Mouse (Mus musculus) CH12.LX (cell line): ENCODE data around the gene Hoxa10. TPM values are rescaled to one million over a fixed set of nuclear protein-coding genes. Genes with fewer than 3 reads are reported as not detected.

ENCODE experiments used
- DNase-seq: peaks from one replicate; pipeline ENCODE4 v3.0.0-alpha.2; 2013; ENCODE audit errors: extremely low read depth
- H3K27ac ChIP-seq: 2 replicates; pipeline ENCODE4 v1.5.1; 2012; ENCODE audit warnings: low read depth, mild to moderate bottlenecking, control low read depth, moderate library complexity; ENCODE audit not compliant: insufficient read depth
- H3K27me3 ChIP-seq: replicated peaks from 2 replicates; pipeline ENCODE3; 2012; ENCODE audit warnings: inconsistent platforms
- H3K36me3 ChIP-seq, 2 experiments: replicated peaks in 1 of 2; 2 replicates each; pipeline versions ENCODE3 to v1.6.1; 2012; ENCODE audit warnings: inconsistent platforms in 1 of 2, low read length in 1 of 2, mild to moderate bottlenecking in 1 of 2, mixed read lengths in 1 of 2, moderate library complexity in 1 of 2; ENCODE audit not compliant: control insufficient read depth in 1 of 2, insufficient read depth in 1 of 2
- H3K4me1 ChIP-seq, 2 experiments: 2 replicates each; pipeline ENCODE4 v1.6.1; 2012; ENCODE audit warnings: inconsistent platforms in 1 of 2, moderate library complexity in 1 of 2; ENCODE audit not compliant: insufficient read depth in 2 of 2, control insufficient read depth in 1 of 2
- H3K4me2 ChIP-seq: 2 replicates; pipeline ENCODE4 v1.6.1; 2012; ENCODE audit warnings: low read depth, mild to moderate bottlenecking, control low read depth; ENCODE audit not compliant: poor library complexity, insufficient read depth, severe bottlenecking
- H3K4me3 ChIP-seq, 3 experiments: fragments of 150-350 bp in 1 of 3; sonication (generic) in 1 of 3; replicated peaks in 1 of 3; 2 replicates each; pipeline versions ENCODE3 to v1.5.1; 2011 to 2012; ENCODE audit warnings: low read depth in 2 of 3, low read length in 2 of 3, mild to moderate bottlenecking in 2 of 3, moderate library complexity in 2 of 3, control low read depth in 1 of 3, improper control_type of control experiment in 1 of 3, inconsistent platforms in 1 of 3, mixed read lengths in 1 of 3; ENCODE audit not compliant: poor library complexity in 1 of 3
- H3K79me2 ChIP-seq: replicated peaks from 2 replicates; pipeline ENCODE4 v1.6.1; 2012; ENCODE audit warnings: mild to moderate bottlenecking, moderate library complexity; ENCODE audit not compliant: control insufficient read depth, poor library complexity, insufficient read depth, severe bottlenecking; ENCODE audit errors: extremely low read depth
- H3K9ac ChIP-seq: 2 replicates; pipeline ENCODE4 v1.6.1; 2012; ENCODE audit warnings: low read depth, mild to moderate bottlenecking, control low read depth, moderate library complexity; ENCODE audit not compliant: insufficient read depth
- H3K9me3 ChIP-seq: replicated peaks from 2 replicates; pipeline ENCODE3; 2012; ENCODE audit warnings: low read length, inconsistent platforms, mixed read lengths
- CHD2 ChIP-seq: IDR thresholded peaks from 2 replicates; pipeline ENCODE4 v1.6.1; 2011; ENCODE audit warnings: low read length, improper control_type of control experiment
- CTCF ChIP-seq, 2 experiments: IDR thresholded peaks in 1 of 2; conservative IDR thresholded peaks in 1 of 2; 2 replicates each; pipeline ENCODE4 v1.5.1; 2011 to 2012; ENCODE audit warnings: low read depth in 2 of 2, low read length in 2 of 2, improper control_type of control experiment in 1 of 2, inconsistent platforms in 1 of 2, mild to moderate bottlenecking in 1 of 2, moderate library complexity in 1 of 2
- EP300 ChIP-seq: IDR thresholded peaks from 2 replicates; pipeline ENCODE4 v1.6.1; 2011; ENCODE audit warnings: low read length, improper control_type of control experiment
- ETS1 ChIP-seq: conservative IDR thresholded peaks from 2 replicates; pipeline ENCODE4 v1.6.1; 2012; ENCODE audit warnings: low read depth, mild to moderate bottlenecking, inconsistent platforms, low read length, improper control_type of control experiment, moderate library complexity
- GABPA ChIP-seq: IDR thresholded peaks from 2 replicates; pipeline ENCODE4 v1.6.1; 2012; ENCODE audit warnings: low read depth, low read length, improper control_type of control experiment, inconsistent platforms; ENCODE audit not compliant: insufficient replicate concordance
- HCFC1 ChIP-seq: IDR thresholded peaks from 2 replicates; pipeline ENCODE4 v1.6.1; 2012; ENCODE audit warnings: low read depth, mild to moderate bottlenecking, inconsistent platforms, low read length, improper control_type of control experiment
- MAFK ChIP-seq: IDR thresholded peaks from 2 replicates; pipeline ENCODE4 v1.6.1; 2011; ENCODE audit warnings: low read length, improper control_type of control experiment; ENCODE audit not compliant: insufficient replicate concordance
- PAX5 ChIP-seq: IDR thresholded peaks from 2 replicates; pipeline ENCODE4 v1.6.1; 2012; ENCODE audit warnings: low read length, inconsistent platforms, mixed read lengths
- SIN3A ChIP-seq: IDR thresholded peaks from 2 replicates; pipeline ENCODE4 v1.6.1; 2012; ENCODE audit warnings: low read length, improper control_type of control experiment, inconsistent platforms
- UBTF ChIP-seq: IDR thresholded peaks from 2 replicates; pipeline ENCODE4 v1.6.1; 2012; ENCODE audit warnings: low read depth, mild to moderate bottlenecking, inconsistent platforms, low read length, improper control_type of control experiment, moderate library complexity
- USF1 ChIP-seq: IDR thresholded peaks from 2 replicates; pipeline ENCODE4 v1.6.1; 2014; ENCODE audit warnings: low read depth, mild to moderate bottlenecking, inconsistent platforms, low read length, improper control_type of control experiment
- USF2 ChIP-seq: conservative IDR thresholded peaks from 2 replicates; pipeline ENCODE4 v1.6.1; 2011; ENCODE audit warnings: low read depth, low read length, improper control_type of control experiment
- ZNF384 ChIP-seq: IDR thresholded peaks from 2 replicates; pipeline ENCODE4 v1.6.1; 2012; ENCODE audit warnings: low read depth, low read length, improper control_type of control experiment, inconsistent platforms
- dilution Hi-C: fragments of 300-500 bp; cut with MboI; formaldehyde crosslinking; loops from 2 replicates; pipeline ENCODE4 v1.14.3; 2020; ENCODE audit warnings: low sequenced_read_pairs; ENCODE audit not compliant: extremely low pct_unique_long_range_greater_than_20kb, extremely low pct_ligation_motif_present
- in situ Hi-C: fragments of 300-500 bp; cut with MboI; formaldehyde crosslinking; loops from 3 replicates; pipeline ENCODE4 v1.14.3; 2019; ENCODE audit warnings: low sequenced_read_pairs, low pct_ligation_motif_present, low pct_unique_long_range_greater_than_20kb, mixed read lengths
- polyA plus RNA-seq: library from polyadenylated mRNA; unstranded; fragments of >175 nt; gene quantifications from 2 replicates; pipeline ENCODE4 v1.2.1, GENCODE M21; 2012; ENCODE audit warnings: low read depth; ENCODE audit not compliant: insufficient read length
- total RNA-seq, 2 experiments: library from RNA; depleted of rRNA; stranded (reverse); fragments of 300-350 nt in 1 of 2; fragments of >200 nt in 1 of 2; gene quantifications; 2 replicates each; pipeline ENCODE4 v1.2.3; 2012 to 2014

Hoxa10 gene
- total and polyA plus RNA-seq, 3 experiments: 5.2 to 14.5 (median 14.3) TPM

DNA sequence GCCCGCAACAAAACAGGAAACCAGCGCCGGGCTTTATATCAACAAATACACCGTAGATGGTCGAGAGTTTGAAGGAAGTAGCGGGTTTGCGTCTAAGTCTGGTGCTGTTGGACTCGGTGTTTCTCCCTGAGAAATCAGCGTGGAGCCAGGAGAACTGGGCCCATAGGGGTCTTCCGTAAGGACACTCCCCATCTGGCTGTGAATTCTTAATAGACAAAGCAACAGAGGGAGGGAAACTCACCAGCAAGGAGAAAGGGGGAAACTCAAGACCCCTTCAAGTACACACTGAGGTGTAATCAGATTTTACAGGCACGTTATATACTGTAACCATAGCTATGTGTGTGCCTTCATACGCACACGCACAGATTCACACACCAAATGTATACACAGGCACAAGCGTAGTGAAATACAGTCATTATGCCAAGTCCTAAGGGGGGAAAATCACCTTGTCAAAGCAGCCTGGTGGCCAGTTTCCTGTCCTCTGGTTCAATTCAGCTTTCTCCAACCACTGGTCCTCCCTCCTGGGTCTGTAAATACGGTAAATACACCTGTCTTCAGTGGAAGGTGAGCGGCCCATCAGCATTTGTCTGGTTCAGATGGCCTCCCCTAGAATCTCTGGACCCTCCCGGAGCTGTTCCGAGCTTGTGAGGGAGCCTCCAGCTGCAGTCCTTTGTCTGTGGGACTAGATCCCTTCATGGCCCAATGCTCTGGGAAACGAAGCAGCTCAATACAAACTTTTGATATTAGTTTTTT, 25.4 kb upstream of the Hoxa10 start:
- dilution Hi-C loops (no loop called here), in situ Hi-C loops (loop anchor here (10.0 to 25.0 kb wide), 2 partner anchors 569 to 646 kb away; no protein-coding TSS in a partner anchor)
- Histone ChIP-seq H3K4me2 (no peak overlapping the region), H3K27me3 (peaks cover 20% of the 10 kb centered on the region), H3K27ac (no peak overlapping the region), H3K9me3 (no peaks in the 10 kb centered on the region), H3K4me3 (no peak overlapping the region), H3K9ac (no peak overlapping the region), H3K4me1 (peaks cover 0 to 7% of the 10 kb centered on the region in 2 experiments; a peak in 2 of 4 replicates), H3K79me2 (no peaks in the 10 kb centered on the region), H3K36me3 (no peaks in the 10 kb centered on the region)
- TF ChIP-seq UBTF (no peak), CTCF (conservative IDR thresholded peaks at IDR 0.05 in 1 of 2, IDR thresholded peaks at IDR 0.05 in 1 of 2; ENCODE audit: low read depth in 2 of 2, low read length in 2 of 2) (no peak), SIN3A (no peak), EP300 (no peak), USF1 (no peak), USF2 (no peak), CHD2 (no peak), HCFC1 (no peak), MAFK (no peak), ETS1 (no peak), GABPA (no peak)
- DNase-seq: no peak

DNA sequence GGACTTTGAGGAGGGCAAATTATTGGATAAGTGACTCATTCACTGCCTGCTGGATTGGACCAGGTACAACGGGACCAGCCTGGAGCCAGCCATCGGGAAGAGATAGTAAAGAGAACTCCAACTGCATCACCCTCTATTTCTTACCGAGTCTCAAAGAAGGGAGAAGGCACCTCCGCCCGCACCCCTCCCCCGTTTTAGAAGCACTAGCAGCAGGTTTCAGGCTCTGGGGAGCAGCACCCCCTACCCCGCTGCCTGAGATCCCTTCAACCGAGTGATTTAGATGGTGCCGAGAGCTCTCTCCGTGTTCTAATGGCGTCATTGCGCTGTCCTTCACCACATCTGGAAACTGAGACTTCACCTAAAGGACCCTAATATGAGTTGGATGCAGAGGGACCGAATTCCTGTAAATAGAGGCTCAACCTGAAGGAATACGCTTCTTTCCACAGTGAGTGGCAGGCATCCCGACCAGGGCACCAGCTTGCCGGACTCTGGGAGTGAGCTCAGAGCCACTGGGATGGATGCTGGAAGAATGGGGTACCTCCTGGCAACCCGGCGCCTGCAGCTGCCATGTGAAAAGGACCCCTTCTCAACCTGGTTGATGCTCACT, 24.8 kb upstream of the Hoxa10 start:
- Histone ChIP-seq H3K27ac (no peak overlapping the region), H3K4me1 (peaks cover 0 to 4% of the 10 kb centered on the region in 2 experiments; a peak in 1 of 4 replicates), H3K4me3 (no peak overlapping the region), H3K27me3 (peaks cover 20% of the 10 kb centered on the region), H3K9me3 (no peaks in the 10 kb centered on the region), H3K36me3 (no peaks in the 10 kb centered on the region), H3K4me2 (no peak overlapping the region), H3K79me2 (no peaks in the 10 kb centered on the region), H3K9ac (no peak overlapping the region)
- dilution Hi-C loops (no loop called here), in situ Hi-C loops (loop anchor here (10.0 to 25.0 kb wide), 2 partner anchors 569 to 647 kb away; no protein-coding TSS in a partner anchor)
- TF ChIP-seq ZNF384: no peak
- TF ChIP-seq PAX5: no peak
- no peak for DNase-seq
